Mouse (Mus musculus): Measurements from ENCODE around the gene Cd63. TPM values are rescaled to one million over a fixed set of nuclear protein-coding genes. Genes with fewer than 3 reads are reported as not detected.

The Cd63 gene
- total RNA-seq, 2 experiments from 2014 or later: 304 to 317 TPM

- DNase-seq (ENCODE audit: low spot score in 2 of 2): no peak
Observed at GRCm38 (mm10) chr10:128902409-128902988, 1.7 kb downstream of the Cd63 start.

GRCm38 (mm10) chr10:128904812-128905211 is 4.0 kb downstream of the Cd63 start:
- no peak for DNase-seq (ENCODE audit: low spot score in 2 of 2)

GRCm38 (mm10) chr10:128908778-128909448 is 8.1 kb downstream of the Cd63 start:
- no peak for DNase-seq (ENCODE audit: low spot score in 2 of 2)

GRCm38 (mm10) chr10:128909567-128910028 is 8.8 kb downstream of the Cd63 start:
- peak; percentile 63 to 80 for DNase-seq (ENCODE audit: low spot score in 2 of 2)

GRCm38 (mm10) chr10:128910066-128910841 is 9.5 kb downstream of the Cd63 start:
- no peak for DNase-seq (ENCODE audit: low spot score in 2 of 2)

- no peak for DNase-seq (ENCODE audit: low spot score in 2 of 2)
Observed at GRCm38 (mm10) chr10:128911430-128911829, 10.6 kb downstream of the Cd63 start.

- no peak for DNase-seq (ENCODE audit: low spot score in 2 of 2)
Observed at GRCm38 (mm10) chr10:128912268-128912667, 11.5 kb downstream of the Cd63 start.

- no peak for DNase-seq (ENCODE audit: low spot score in 2 of 2)
Observed at GRCm38 (mm10) chr10:128912791-128913190, 12.0 kb downstream of the Cd63 start.

GRCm38 (mm10) chr10:128913219-128913618 is 12.4 kb downstream of the Cd63 start:
- peak; percentile 74 to 82 for DNase-seq (ENCODE audit: low spot score in 2 of 2)

- DNase-seq (ENCODE audit: low spot score in 2 of 2): no peak
Observed at GRCm38 (mm10) chr10:128913696-128914095, 12.9 kb downstream of the Cd63 start.

- no peak for DNase-seq (ENCODE audit: low spot score in 2 of 2)
Observed at GRCm38 (mm10) chr10:128915550-128915949, 14.8 kb downstream of the Cd63 start.

GRCm38 (mm10) chr10:128916665-128917064 is 15.9 kb downstream of the Cd63 start:
- DNase-seq (ENCODE audit: low spot score in 2 of 2): no peak

GRCm38 (mm10) chr10:128917400-128917799 is 16.6 kb downstream of the Cd63 start:
- DNase-seq (ENCODE audit: low spot score in 2 of 2): no peak

- DNase-seq (ENCODE audit: low spot score in 2 of 2): no peak
Observed at GRCm38 (mm10) chr10:128918246-128918645, 17.5 kb downstream of the Cd63 start.

GRCm38 (mm10) chr10:128919203-128919631 is 18.4 kb downstream of the Cd63 start:
- DNase-seq (ENCODE audit: low spot score in 2 of 2): no peak

- no peak for DNase-seq (ENCODE audit: low spot score in 2 of 2)
Observed at GRCm38 (mm10) chr10:128919966-128920365, 19.2 kb downstream of the Cd63 start.

GRCm38 (mm10) chr10:128920736-128921161 is 20.0 kb downstream of the Cd63 start:
- DNase-seq (ENCODE audit: low spot score in 2 of 2): no peak

GRCm38 (mm10) chr10:128921251-128921650 is 20.5 kb downstream of the Cd63 start:
- DNase-seq (ENCODE audit: low spot score in 2 of 2): no peak

- DNase-seq (ENCODE audit: low spot score in 2 of 2): no peak
Observed at GRCm38 (mm10) chr10:128921883-128922821, 21.4 kb downstream of the Cd63 start.

GRCm38 (mm10) chr10:128922822-128923012 is 21.9 kb downstream of the Cd63 start, which contains the start of gene Rdh5:
TSS of gene Rdh5 (minus strand) at chr10:128922888.
- DNase-seq (ENCODE audit: low spot score in 2 of 2): no peak

GRCm38 (mm10) chr10:128923013-128923691 is 22.4 kb downstream of the Cd63 start:
- DNase-seq (ENCODE audit: low spot score in 2 of 2): peak; percentile 91 to 97

Data from adrenal gland, postnatal 4 days (tissue).